In genomic region chr1:177258343-177259037, GRCm38 (mm10) we compare ENCODE assay signal across 8 mouse cellular contexts. TPM values are rescaled to one million over a fixed set of nuclear protein-coding genes. Genes with fewer than 3 reads are reported as not detected.
DNase-seq lines count a peak whose midpoint lies in the region; ATAC-seq lines count a peak whose summit lies in the region.

No protein-coding gene starts in this region.

- peak; percentile 58 for ATAC-seq in inflammation-experienced regulatory T-cells, adult 6 months
- ATAC-seq in megakaryocyte-erythroid progenitor cell, adult 5-6 weeks (replicated peaks; ENCODE audit: low FRiP score, low TSS enrichment, poor library complexity, severe bottlenecking), result peak; percentile 71

- intact Hi-C loops in left cerebral cortex, postnatal 10 days (cut with DNase I), result loop anchor here (2.0 to 5.0 kb wide), 2 partner anchors 184 to 376 kb away; partner anchors contain the start of gene Zbtb18

- DNase-seq in adipocyte (ENCODE audit: low spot score), result peak; percentile 62
- DNase-seq in embryo, embryonic 10 days (ENCODE audit: low spot score), result peak; percentile 88
- peak; percentile 76 for DNase-seq in gastrocnemius, postnatal 10 days
- peak; percentile 65 to 91 for DNase-seq in left cerebral cortex, postnatal 10 days (ENCODE audit: extremely low spot score in 1 of 2, low spot score in 2 of 2)
- peak; percentile 81 for DNase-seq in right cerebral cortex, postnatal 25 days
- DNase-seq in urinary bladder, postnatal 36 days (ENCODE audit: low spot score in 2 of 2), result peak; percentile 51 to 74

RNA-seq across cellular contexts. Expression of gene Akt3, which starts 0.5 kb away (rescaled TPM):
- total RNA-seq in gastrocnemius, postnatal 10 days (2021), result 10 to 100 TPM; 19.2 to 24.3 TPM
- polyA plus RNA-seq in inflammation-experienced regulatory T-cells, adult 6 months (2017; shearing (Covaris generic)), result 1 to 10 TPM; 5.1 to 8.3 (median 5.8) TPM
- total RNA-seq in left cerebral cortex, postnatal 10 days (2021), result 100 to 1,000 TPM; 314 to 337 TPM
- total RNA-seq in megakaryocyte-erythroid progenitor cell, adult 5-6 weeks (2014; fragmentation: Nextera tagmentation), result 9.5 and 12.6 TPM in 2 replicates
- 22.6 and 23.7 TPM in 2 replicates for total RNA-seq in megakaryocyte-erythroid progenitor cell, adult 5-6 weeks (2017)

Comparison
In these comparisons a context has a peak if more than half of its experiments do, and no peak if none do; other contexts are left out.
1. Peak in every context shown above with its lines: DNase-seq and ATAC-seq.
2. RNA of gene Akt3, which starts 0.5 kb away (total RNA-seq): 314 to 337 TPM in left cerebral cortex, postnatal 10 days; 19.2 to 24.3 TPM in gastrocnemius, postnatal 10 days and 9.5 to 23.7 TPM in megakaryocyte-erythroid progenitor cell, adult 5-6 weeks; every median in the first group is over 10 times any median in the second.